Mouse (Mus musculus) gastrocnemius, postnatal 14 days (tissue): ENCODE results near the gene Faf2. TPM values are rescaled to one million over a fixed set of nuclear protein-coding genes. Genes with fewer than 3 reads are reported as not detected.

Source experiments
- DNase-seq: peaks from one replicate; pipeline ENCODE4 v3.0.0; 2021; ENCODE audit warnings: mixed read lengths
- intact Hi-C: fragments of 180-260 bp; cut with DNase I; formaldehyde crosslinking; loops from one replicate; pipeline ENCODE4 v1.15.1; 2025; ENCODE audit warnings: low total_unique reads
- microRNA-seq, 2 experiments: library from miRNA; unstranded; fragments of <30 nt; microRNA quantifications; one replicate each; pipeline ENCODE4 v1.2.0; 2021
- total RNA-seq, 2 experiments: library from RNA; stranded (reverse); gene quantifications; 2 replicates each; pipeline ENCODE4 v1.2.3; 2021

Gene Faf2
- total RNA-seq, 2 experiments from 2014 or later = 16.8 to 17.7 TPM

GRCm38 (mm10) chr13:54694348-54695060 is 72.9 kb downstream of the Faf2 start:
- intact Hi-C loops = no loop called here
- DNase-seq = peak; percentile 85

DNA sequence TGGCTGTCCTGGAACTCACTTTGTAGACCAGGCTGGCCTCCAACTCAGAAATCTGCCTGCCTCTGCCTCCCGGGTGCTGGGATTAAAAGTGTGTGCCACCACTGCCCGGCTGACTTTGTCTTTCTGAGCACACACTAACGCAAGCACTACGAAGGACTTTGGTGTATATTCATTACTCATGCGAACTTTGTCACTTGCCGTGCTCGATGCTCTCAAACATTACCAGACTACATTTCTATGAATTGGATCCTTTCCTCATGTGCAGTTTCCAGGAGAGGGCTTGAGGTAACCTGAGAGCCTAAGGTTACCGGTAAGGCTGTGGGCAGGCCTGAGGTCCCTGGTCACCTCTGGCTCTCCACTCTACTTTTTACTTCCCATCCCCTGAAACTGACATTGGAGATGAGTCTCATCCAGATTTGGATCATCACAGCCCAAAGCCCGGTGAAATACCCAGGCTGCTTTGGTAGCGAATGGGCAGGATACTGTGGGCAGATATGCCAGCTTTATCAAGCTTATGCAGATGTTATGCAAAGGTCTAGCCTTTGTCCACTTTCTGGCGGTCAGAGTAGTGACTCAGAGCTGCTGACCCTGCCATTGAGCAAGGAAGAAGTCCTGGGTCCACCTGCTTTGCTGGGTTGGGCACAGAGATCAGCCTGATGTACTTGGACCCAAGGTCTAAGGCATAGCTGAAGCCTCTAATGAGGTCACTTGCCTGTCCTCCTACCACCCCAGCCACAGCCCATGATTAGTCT is 74.1 kb downstream of the Faf2 start:
- DNase-seq = no peak
- intact Hi-C loops = no loop called here

DNA sequence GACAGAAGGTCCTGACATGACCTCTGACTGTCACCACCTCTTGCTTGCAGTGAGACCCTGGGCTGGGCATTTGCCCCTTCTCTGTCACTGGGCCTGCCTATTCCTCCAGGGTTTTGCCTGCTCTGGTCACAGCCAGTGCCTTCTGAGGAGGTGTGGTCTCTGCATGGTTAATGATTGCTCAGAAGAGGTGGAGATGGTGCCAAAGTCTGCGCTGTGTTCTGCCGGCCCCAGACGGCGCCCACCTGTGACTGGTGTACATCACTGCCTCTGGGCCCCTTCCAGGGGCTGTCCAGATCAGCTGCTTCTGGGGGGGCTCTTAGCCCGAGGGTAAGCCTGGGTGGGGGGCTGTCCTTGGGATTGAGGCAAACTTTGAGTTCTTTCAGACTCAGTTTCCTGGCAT is 79.7 kb downstream of the Faf2 start, which contains the start of gene Cdhr2:
Gene Cdhr2 (plus strand): TSS at position 219 of the 400 bp plus-strand sequence.
- DNase-seq = no peak
- intact Hi-C loops = no loop called here

DNA sequence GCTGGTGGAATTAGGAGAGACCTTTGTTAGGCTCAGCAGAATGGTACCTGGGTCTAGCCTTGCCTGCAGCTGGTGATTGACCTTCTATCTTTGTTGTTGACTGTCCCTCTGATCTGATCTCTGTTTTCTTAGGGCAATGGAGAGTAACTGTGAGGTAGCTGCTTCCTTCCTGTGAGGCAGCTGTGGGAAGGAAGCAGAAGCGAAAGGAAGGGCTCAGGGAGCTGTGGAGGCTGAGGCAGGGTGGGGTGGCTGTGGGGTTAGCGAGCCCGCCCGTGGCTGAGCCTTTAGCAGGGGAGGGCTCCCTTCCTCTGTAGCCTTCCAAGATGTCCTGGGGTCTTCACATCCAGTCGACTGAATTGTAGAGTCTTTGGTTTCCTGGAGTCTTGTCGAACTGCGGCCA is 80.9 kb downstream of the Faf2 start:
- intact Hi-C loops = no loop called here
- no peak for DNase-seq

DNA sequence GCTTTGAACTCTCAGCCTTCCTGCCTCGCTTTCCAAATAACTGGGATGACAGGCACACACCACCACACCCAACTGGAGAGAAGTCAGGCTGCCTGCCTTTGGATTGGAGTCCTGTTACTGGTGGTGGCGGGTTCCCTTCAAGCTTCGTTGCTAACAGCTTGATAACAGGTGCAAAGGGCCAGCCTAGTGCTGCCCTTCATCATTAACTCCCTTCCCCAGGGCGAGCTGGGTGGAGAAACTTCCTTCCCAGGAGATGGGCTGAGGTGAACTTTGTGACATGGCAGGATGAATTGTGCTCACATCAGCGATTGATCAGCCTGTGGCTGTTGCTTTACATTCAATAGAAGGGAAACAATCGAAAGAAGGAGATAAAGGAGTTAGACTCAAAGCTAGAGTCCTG is 83.3 kb downstream of the Faf2 start:
- intact Hi-C loops = no loop called here
- DNase-seq = no peak

DNA sequence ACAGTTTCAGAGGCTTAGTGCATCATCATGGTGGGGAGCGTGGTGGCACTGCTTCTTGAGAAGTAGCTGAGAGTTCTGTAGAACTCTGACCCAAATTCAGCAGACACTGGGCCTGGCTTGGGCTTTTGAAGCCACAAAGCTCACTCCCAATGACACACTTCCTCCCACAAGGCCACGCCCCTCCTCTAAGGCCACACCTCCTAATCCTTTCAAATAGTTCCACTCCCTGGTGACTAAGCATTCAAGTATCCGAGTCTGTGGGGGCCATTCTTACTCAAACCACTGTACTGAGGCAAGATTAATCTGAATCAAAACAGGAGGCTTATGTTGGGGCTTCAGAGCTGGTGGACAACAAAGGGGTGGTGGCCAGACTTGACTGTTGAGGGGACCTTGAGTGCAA is 89.3 kb downstream of the Faf2 start:
- intact Hi-C loops = no loop called here
- no peak for DNase-seq

Small RNA genes within 50 kb of the gene (microRNA-seq; reads per million reads assigned to microRNA genes)
- gene Gm24195 = 0 reads per million in 2 experiments

Other genes starting within 250 kb of the Faf2 start
- 10 to 100 TPM; 16.1 to 18.5 TPM for gene Thoc3, start 152.9 kb upstream of the Faf2 start, total RNA-seq
- 1 to 10 TPM; 1.7 to 2.4 TPM for gene Simc1, start 118.0 kb upstream of the Faf2 start, total RNA-seq
- gene 4833439L19Rik, start 56.3 kb upstream of the Faf2 start, total RNA-seq = 100 to 1,000 TPM in 1 of 2 experiments, 10 to 100 TPM in 1; 97.4 to 106 TPM
- 1 to 10 TPM; 2.9 to 3.7 TPM for gene Arl10, start 46.8 kb upstream of the Faf2 start, total RNA-seq
- gene Nop16, start 31.7 kb upstream of the Faf2 start, total RNA-seq = 10 to 100 TPM; 17.6 to 19.4 TPM
- 100 to 1,000 TPM; 126 to 131 TPM for gene Higd2a, start 31.6 kb upstream of the Faf2 start, total RNA-seq
- gene Cltb, start 10.4 kb upstream of the Faf2 start, total RNA-seq = 10 to 100 TPM; 86.4 to 95.0 TPM
- gene Rnf44, start 72.1 kb downstream of the Faf2 start, total RNA-seq = 10 to 100 TPM; 25.7 to 26.0 TPM
- gene Cdhr2, start 79.7 kb downstream of the Faf2 start, total RNA-seq = not detected
- under 1 TPM; 0.09 to 0.12 TPM for gene Gprin1, start 128.1 kb downstream of the Faf2 start, total RNA-seq
- under 1 TPM in 1 of 2 experiments, not detected in 1; 0.18 TPM for gene Sncb, start 144.8 kb downstream of the Faf2 start, total RNA-seq
- not detected for gene Eif4e1b, start 162.2 kb downstream of the Faf2 start, total RNA-seq
- gene Tspan17, start 167.6 kb downstream of the Faf2 start, total RNA-seq = 10 to 100 TPM; 23.0 to 25.8 TPM